Mouse (Mus musculus) kidney, embryonic 16.5 days (tissue): ENCODE results near the gene Cntnap2. TPM values are rescaled to one million over a fixed set of nuclear protein-coding genes. Genes with fewer than 3 reads are reported as not detected.

Source experiments
- ATAC-seq: fragments of 200-750 bp; cut with Nextera tagmentation; 2 replicates; pipeline ENCODE4 v1.8.0; 2017; ENCODE audit warnings: moderate TSS enrichment; ENCODE audit not compliant: low FRiP score, low TSS enrichment
- H3K27ac ChIP-seq: fragments of 300-500 bp; sonication (generic); 2 replicates; pipeline ENCODE4 v1.5.1; 2014; ENCODE audit warnings: low read length
- H3K27me3 ChIP-seq: fragments of 300-500 bp; sonication (generic); 2 replicates; pipeline ENCODE4 v1.6.1; 2014; ENCODE audit warnings: low read length, control low read depth, mixed read lengths; ENCODE audit not compliant: insufficient read depth
- H3K36me3 ChIP-seq: fragments of 300-500 bp; sonication (generic); 2 replicates; pipeline ENCODE4 v1.6.1; 2014; ENCODE audit warnings: low read length, control low read depth, mixed read lengths; ENCODE audit not compliant: insufficient read depth
- H3K4me1 ChIP-seq: fragments of 300-500 bp; sonication (generic); 2 replicates; pipeline ENCODE4 v1.6.1; 2014; ENCODE audit warnings: low read length, control low read depth, mixed read lengths; ENCODE audit not compliant: insufficient read depth
- H3K4me2 ChIP-seq: fragments of 300-500 bp; sonication (generic); replicated peaks from 2 replicates; pipeline ENCODE4 v1.6.1; 2014; ENCODE audit warnings: low read depth, low read length
- H3K4me3 ChIP-seq: fragments of 300-500 bp; sonication (generic); 2 replicates; pipeline ENCODE4 v1.5.1; 2014; ENCODE audit warnings: mild to moderate bottlenecking, low read length
- H3K9ac ChIP-seq: fragments of 300-500 bp; sonication (generic); replicated peaks from 2 replicates; pipeline ENCODE4 v1.6.1; 2014; ENCODE audit warnings: low read length
- H3K9me3 ChIP-seq: fragments of 300-500 bp; sonication (generic); 2 replicates; pipeline ENCODE4 v1.6.1; 2016; ENCODE audit warnings: low read length, control low read depth
- WGBS: fragments of 180-500 bp; shearing (Covaris S2); extraction: QIAGEN DNeasy Blood & Tissue Kit; methylation state at CpG from one replicate; pipeline ENCODE4 v1.1.7; 2014; 5-methylcytosine and 5-hydroxymethylcytosine counted together
- polyA plus RNA-seq: library from polyadenylated mRNA; unstranded; fragments of >200 nt; fragmentation: Nextera tagmentation; extraction: Ambion mirVana; gene quantifications from 2 replicates; pipeline ENCODE4 v1.2.1, GENCODE M21; 2015

Cntnap2 gene
- polyA plus RNA-seq, 1 experiment from 2014 or later: 2.2 TPM

- Histone ChIP-seq H3K4me1 (peaks cover 8% of the 10 kb centered on the region; the same call in 1 of the 2 replicates), H3K36me3 (no peaks in the 10 kb centered on the region), H3K27me3 (no peaks in the 10 kb centered on the region), H3K9ac (no peak overlapping the region), H3K27ac (no peak overlapping the region), H3K4me2 (no peak overlapping the region), H3K4me3 (no peak overlapping the region), H3K9me3 (no peaks in the 10 kb centered on the region)
- peak; percentile 82 for ATAC-seq
- 46% methylated on average over 3 of the region's 3 CpGs for WGBS
These were observed 1904.5 kb downstream of the Cntnap2 start for GRCm38 (mm10) chr6:46963693-46964092.

- Histone ChIP-seq H3K27ac (no peak overlapping the region), H3K4me1 (no peaks in the 10 kb centered on the region), H3K36me3 (no peaks in the 10 kb centered on the region), H3K4me3 (no peak overlapping the region), H3K4me2 (no peak overlapping the region), H3K9me3 (0 out of 2 replicates have a peak, but pooled peaks cover 2% of the 10 kb centered on the region), H3K27me3 (no peaks in the 10 kb centered on the region), H3K9ac (no peak overlapping the region)
- WGBS: 89% methylated on average over 2 of the region's 2 CpGs
- no peak for ATAC-seq
These were observed 1913.5 kb downstream of the Cntnap2 start for GRCm38 (mm10) chr6:46972640-46973039.

GRCm38 (mm10) chr6:46996010-46996602, 1936.9 kb downstream of the Cntnap2 start:
- H3K9ac ChIP-seq: no peak overlapping the region
- 93% methylated on average over 6 of the region's 6 CpGs for WGBS
- no peaks in the 10 kb centered on the region for H3K9me3 ChIP-seq
- no peak for ATAC-seq
- H3K4me1 ChIP-seq: no peaks in the 10 kb centered on the region
- H3K27ac ChIP-seq: no peak overlapping the region
- H3K36me3 ChIP-seq: no peaks in the 10 kb centered on the region
- H3K27me3 ChIP-seq: no peaks in the 10 kb centered on the region
- no peak overlapping the region for H3K4me3 ChIP-seq
- no peak overlapping the region for H3K4me2 ChIP-seq

GRCm38 (mm10) chr6:47004430-47004829, 1945.3 kb downstream of the Cntnap2 start:
- no peak for ATAC-seq

GRCm38 (mm10) chr6:47012933-47013332, 1953.8 kb downstream of the Cntnap2 start:
- Histone ChIP-seq H3K4me3 (no peak overlapping the region), H3K27me3 (no peaks in the 10 kb centered on the region), H3K9ac (no peak overlapping the region), H3K36me3 (no peaks in the 10 kb centered on the region), H3K4me1 (no peaks in the 10 kb centered on the region), H3K9me3 (no peaks in the 10 kb centered on the region), H3K27ac (no peak overlapping the region), H3K4me2 (no peak overlapping the region)
- ATAC-seq: no peak
- WGBS: 89% methylated on average over 4 of the region's 4 CpGs

More at GRCm38 (mm10) chr6:47004430-47004829, 1945.3 kb downstream of the Cntnap2 start:
- 44% methylated on average over 3 of the region's 3 CpGs for WGBS
- Histone ChIP-seq H3K9me3 (no peaks in the 10 kb centered on the region), H3K4me2 (no peak overlapping the region), H3K9ac (no peak overlapping the region), H3K27ac (no peak overlapping the region), H3K4me3 (no peak overlapping the region), H3K27me3 (no peaks in the 10 kb centered on the region), H3K4me1 (no peaks in the 10 kb centered on the region), H3K36me3 (no peaks in the 10 kb centered on the region)

GRCm38 (mm10) chr6:47013535-47013934, 1954.4 kb downstream of the Cntnap2 start:
- WGBS: 14% methylated on average over 4 of the region's 4 CpGs
- peak; percentile 89; the same call in 1 of the 2 replicates for ATAC-seq
- no peaks in the 10 kb centered on the region for H3K4me1 ChIP-seq

GRCm38 (mm10) chr6:47014886-47015586, 1955.9 kb downstream of the Cntnap2 start:
- no peak overlapping the region for H3K4me3 ChIP-seq
- H3K27ac ChIP-seq: no peak overlapping the region
- H3K36me3 ChIP-seq: no peaks in the 10 kb centered on the region
- no peaks in the 10 kb centered on the region for H3K27me3 ChIP-seq
- no peak for ATAC-seq
- no peaks in the 10 kb centered on the region for H3K9me3 ChIP-seq
- no peak overlapping the region for H3K4me2 ChIP-seq
- 59% methylated on average over 1 of the region's 1 CpGs for WGBS
- no peak overlapping the region for H3K9ac ChIP-seq
- no peaks in the 10 kb centered on the region for H3K4me1 ChIP-seq

More at GRCm38 (mm10) chr6:47013535-47013934, 1954.4 kb downstream of the Cntnap2 start:
- no peak overlapping the region for H3K4me2 ChIP-seq
- no peak overlapping the region for H3K4me3 ChIP-seq
- no peaks in the 10 kb centered on the region for H3K36me3 ChIP-seq
- H3K27ac ChIP-seq: no peak overlapping the region
- no peaks in the 10 kb centered on the region for H3K27me3 ChIP-seq
- H3K9me3 ChIP-seq: no peaks in the 10 kb centered on the region
- H3K9ac ChIP-seq: no peak overlapping the region

- Histone ChIP-seq H3K9me3 (no peaks in the 10 kb centered on the region), H3K4me2 (no peak overlapping the region), H3K4me3 (no peak overlapping the region), H3K9ac (no peak overlapping the region), H3K36me3 (no peaks in the 10 kb centered on the region), H3K4me1 (no peaks in the 10 kb centered on the region), H3K27me3 (no peaks in the 10 kb centered on the region), H3K27ac (no peak overlapping the region)
- ATAC-seq: no peak
- WGBS: 82% methylated on average over 4 of the region's 4 CpGs
These were observed 1967.0 kb downstream of the Cntnap2 start for GRCm38 (mm10) chr6:47026064-47026686.

- WGBS: 66% methylated on average over 2 of the region's 2 CpGs
- Histone ChIP-seq H3K36me3 (no peaks in the 10 kb centered on the region), H3K4me1 (no peaks in the 10 kb centered on the region), H3K4me3 (no peak overlapping the region), H3K9me3 (no peaks in the 10 kb centered on the region), H3K4me2 (no peak overlapping the region), H3K9ac (no peak overlapping the region), H3K27ac (no peak overlapping the region), H3K27me3 (no peaks in the 10 kb centered on the region)
- ATAC-seq: no peak
These were observed 1972.2 kb downstream of the Cntnap2 start for GRCm38 (mm10) chr6:47031362-47031761.

- Histone ChIP-seq H3K27me3 (no peaks in the 10 kb centered on the region), H3K4me3 (no peak overlapping the region), H3K4me1 (no peaks in the 10 kb centered on the region), H3K36me3 (no peaks in the 10 kb centered on the region), H3K9ac (no peak overlapping the region), H3K27ac (no peak overlapping the region), H3K9me3 (no peaks in the 10 kb centered on the region), H3K4me2 (no peak overlapping the region)
- ATAC-seq: no peak
- 85% methylated on average over 1 of the region's 1 CpGs for WGBS
These were observed 1983.4 kb downstream of the Cntnap2 start for GRCm38 (mm10) chr6:47042602-47043001.
